Mouse (Mus musculus) neural tube, embryonic 15.5 days (tissue): Measurements from ENCODE around the gene Zswim5. TPM values are rescaled to one million over a fixed set of nuclear protein-coding genes. Genes with fewer than 3 reads are reported as not detected.

Experiments
- ATAC-seq: fragments of 200-750 bp; cut with Nextera tagmentation; 2 replicates; pipeline ENCODE4 v1.8.0; 2017; ENCODE audit warnings: mild to moderate bottlenecking, moderate TSS enrichment, moderate library complexity; ENCODE audit not compliant: low FRiP score
- H3K27ac ChIP-seq: fragments of 300-500 bp; sonication (generic); replicated peaks from 2 replicates; pipeline ENCODE4 v1.5.1; 2015; ENCODE audit warnings: mild to moderate bottlenecking, inconsistent platforms
- H3K27me3 ChIP-seq: fragments of 300-500 bp; sonication (generic); replicated peaks from 2 replicates; pipeline ENCODE4 v1.6.1; 2015; ENCODE audit warnings: inconsistent platforms
- H3K36me3 ChIP-seq: fragments of 300-500 bp; sonication (generic); 2 replicates; pipeline ENCODE4 v1.6.1; 2015; ENCODE audit warnings: inconsistent platforms
- H3K4me1 ChIP-seq: fragments of 300-500 bp; sonication (generic); 2 replicates; pipeline ENCODE4 v1.6.1; 2015; ENCODE audit warnings: inconsistent platforms
- H3K4me2 ChIP-seq: fragments of 300-500 bp; sonication (generic); 2 replicates; pipeline ENCODE4 v1.6.1; 2015; ENCODE audit warnings: inconsistent platforms, mild to moderate bottlenecking, moderate library complexity
- H3K4me3 ChIP-seq: fragments of 300-500 bp; sonication (generic); replicated peaks from 2 replicates; pipeline ENCODE4 v1.5.1; 2015; ENCODE audit warnings: mild to moderate bottlenecking, inconsistent platforms
- H3K9ac ChIP-seq: fragments of 300-500 bp; sonication (generic); replicated peaks from 2 replicates; pipeline ENCODE4 v1.6.1; 2015; ENCODE audit warnings: mild to moderate bottlenecking, inconsistent platforms
- H3K9me3 ChIP-seq: fragments of 300-500 bp; sonication (generic); replicated peaks from 2 replicates; pipeline ENCODE4 v1.6.1; 2016; ENCODE audit warnings: inconsistent platforms
- WGBS: fragments of 180-500 bp; shearing (Covaris S2); methylation state at CpG from one replicate; pipeline ENCODE4 v1.1.7; 2015; ENCODE audit warnings: mixed read lengths; 5-methylcytosine and 5-hydroxymethylcytosine counted together
- polyA plus RNA-seq: library from polyadenylated mRNA; unstranded; fragments of >200 nt; fragmentation: Nextera tagmentation; extraction: Ambion mirVana; gene quantifications from 2 replicates; pipeline ENCODE4 v1.2.1, GENCODE M21; 2015

Gene Zswim5
- polyA plus RNA-seq, 1 experiment from 2014 or later = 4.4 TPM

DNA sequence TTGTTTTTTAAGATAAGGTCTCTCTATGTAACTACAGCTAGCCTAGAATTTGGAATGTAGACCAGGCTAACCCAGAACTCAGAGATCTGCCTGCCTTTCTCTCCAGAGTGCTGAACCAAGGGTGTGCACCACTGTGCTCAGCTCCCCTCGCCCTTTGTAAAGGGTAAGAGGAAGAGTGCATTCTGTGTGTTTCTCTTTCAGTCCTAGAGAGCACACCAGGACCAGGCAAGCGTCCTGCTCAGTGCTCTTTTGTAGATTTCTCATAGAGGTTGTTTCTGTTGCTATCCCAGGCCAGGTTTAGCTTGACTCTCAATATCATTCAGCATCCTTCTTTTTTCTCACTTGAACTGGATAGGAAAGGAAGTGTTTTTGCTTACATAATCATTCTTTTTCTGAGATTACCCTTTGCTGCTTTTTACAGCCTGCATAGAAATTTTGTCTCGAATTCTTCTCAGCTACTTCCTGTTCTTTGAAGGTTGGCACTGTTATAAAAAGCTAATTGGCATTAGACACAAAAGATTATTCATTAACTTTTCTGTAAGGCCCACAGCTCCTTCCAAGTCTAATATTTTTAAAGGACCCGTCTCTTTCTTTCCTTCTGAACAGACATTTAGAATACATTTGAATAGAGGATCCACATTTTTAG lies 51.0 kb downstream of the Zswim5 start:
- no peak for ATAC-seq
- Histone ChIP-seq H3K27ac (no peak overlapping the region), H3K4me2 (no peak overlapping the region), H3K4me3 (no peak overlapping the region), H3K9ac (no peak overlapping the region), H3K36me3 (no peaks in the 10 kb centered on the region), H3K27me3 (no peaks in the 10 kb centered on the region), H3K4me1 (no peaks in the 10 kb centered on the region), H3K9me3 (no peaks in the 10 kb centered on the region)
- WGBS = 51% methylated on average over 4 of the region's 4 CpGs

DNA sequence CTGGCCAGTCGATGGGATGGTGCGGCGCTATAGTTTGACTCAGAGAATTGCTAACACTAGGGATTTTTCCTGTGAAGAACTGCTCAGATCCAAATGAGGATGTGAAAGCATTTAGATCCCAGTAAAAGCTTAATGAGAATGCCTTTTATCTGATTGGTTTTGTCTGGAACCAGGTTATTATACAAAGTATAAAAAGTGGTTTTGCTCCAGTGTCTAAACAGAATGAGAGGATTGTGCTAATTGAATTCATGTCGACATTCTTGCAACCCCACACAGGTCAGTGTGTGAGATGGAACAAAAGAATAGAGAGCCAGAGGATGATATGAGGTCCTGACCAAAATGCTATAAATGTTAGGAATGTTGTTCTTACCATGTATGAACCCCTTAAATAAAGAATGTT lies 62.4 kb downstream of the Zswim5 start:
- Histone ChIP-seq H3K4me1 (peaks cover 14% of the 10 kb centered on the region), H3K4me2 (no peak overlapping the region), H3K27ac (no peak overlapping the region), H3K9ac (no peak overlapping the region), H3K9me3 (no peaks in the 10 kb centered on the region), H3K4me3 (no peak overlapping the region), H3K36me3 (no peaks in the 10 kb centered on the region), H3K27me3 (no peaks in the 10 kb centered on the region)
- WGBS = 74% methylated on average over 4 of the region's 4 CpGs
- ATAC-seq = no peak

DNA sequence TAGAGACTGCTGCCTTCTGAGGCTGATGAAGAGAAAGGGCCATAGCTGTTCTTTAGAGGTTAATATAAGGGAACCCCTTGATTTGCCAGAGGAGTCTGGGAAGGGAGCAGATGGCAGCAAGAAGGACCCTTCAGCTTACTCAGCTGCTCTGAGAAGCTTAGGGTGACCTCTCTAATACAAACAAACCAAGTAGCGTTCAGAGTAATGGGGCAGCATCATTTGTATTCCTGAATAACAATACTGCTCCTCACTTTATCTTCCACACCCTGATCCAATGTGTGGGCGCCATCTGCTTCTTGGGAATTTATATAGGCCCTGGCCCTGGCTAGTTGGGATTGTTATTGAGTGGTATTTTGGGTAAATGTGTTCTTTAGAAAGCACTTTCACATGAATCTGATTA lies 65.5 kb downstream of the Zswim5 start:
- no peak overlapping the region for H3K4me2 ChIP-seq
- H3K9me3 ChIP-seq = no peaks in the 10 kb centered on the region
- no peaks in the 10 kb centered on the region for H3K36me3 ChIP-seq
- H3K4me3 ChIP-seq = no peak overlapping the region
- WGBS = 31% methylated on average over 2 of the region's 2 CpGs
- H3K27ac ChIP-seq = no peak overlapping the region
- H3K27me3 ChIP-seq = no peaks in the 10 kb centered on the region
- peaks cover 14% of the 10 kb centered on the region for H3K4me1 ChIP-seq
- ATAC-seq = no peak
- no peak overlapping the region for H3K9ac ChIP-seq

DNA sequence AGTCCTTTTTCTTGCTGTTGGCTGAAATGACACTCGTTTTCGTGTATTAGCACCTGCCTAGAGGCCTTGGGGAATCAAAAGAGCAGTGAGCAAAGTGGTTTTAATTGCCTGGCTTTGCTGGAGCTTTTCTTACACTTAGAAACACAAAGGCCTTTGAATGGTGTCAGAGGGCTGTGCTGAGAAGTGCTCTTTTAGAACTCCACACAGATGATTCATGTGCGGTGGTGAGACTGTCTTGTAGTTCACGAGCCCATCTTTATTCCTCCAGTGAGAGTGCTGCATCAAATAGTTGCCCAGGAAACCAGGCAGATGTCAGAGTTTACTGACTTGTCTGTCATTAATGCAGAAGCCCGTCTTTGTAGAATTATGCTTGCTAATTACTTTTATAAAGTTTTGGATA lies 66.9 kb downstream of the Zswim5 start:
- WGBS = 10% methylated on average over 5 of the region's 5 CpGs
- Histone ChIP-seq H3K4me3 (no peak overlapping the region), H3K4me2 (no peak overlapping the region), H3K36me3 (no peaks in the 10 kb centered on the region), H3K9ac (no peak overlapping the region), H3K27ac (0 out of 2 replicates have a peak overlapping the region, but pooled peaks have one; percentile 11), H3K27me3 (no peaks in the 10 kb centered on the region), H3K9me3 (no peaks in the 10 kb centered on the region), H3K4me1 (peaks cover 14% of the 10 kb centered on the region)
- ATAC-seq = no peak

DNA sequence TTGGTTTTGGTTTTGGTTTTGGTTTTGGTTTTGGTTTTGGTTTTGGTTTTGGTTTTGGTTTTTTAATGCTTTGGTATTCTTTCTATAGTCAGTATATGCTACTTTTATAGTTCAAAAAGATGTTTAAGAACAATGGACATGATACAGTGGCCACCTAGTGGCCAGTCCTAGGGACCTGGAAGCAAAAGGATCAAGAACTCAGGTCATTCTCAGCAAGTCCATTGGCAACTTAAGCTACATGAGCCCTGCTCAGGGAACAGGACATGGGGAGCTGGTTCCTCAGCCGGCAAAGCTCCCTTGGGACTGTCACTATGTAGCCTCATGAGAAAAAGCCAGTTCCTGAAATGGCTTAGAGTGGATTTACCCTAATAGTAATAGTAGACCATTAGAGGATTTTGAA lies 74.5 kb downstream of the Zswim5 start:
- no peak overlapping the region for H3K4me3 ChIP-seq
- H3K27me3 ChIP-seq = no peaks in the 10 kb centered on the region
- no peak overlapping the region for H3K9ac ChIP-seq
- no peak for ATAC-seq
- H3K27ac ChIP-seq = no peak overlapping the region
- H3K9me3 ChIP-seq = no peaks in the 10 kb centered on the region
- H3K4me2 ChIP-seq = no peak overlapping the region
- WGBS = 44% methylated on average over 1 of the region's 1 CpGs
- H3K4me1 ChIP-seq = no peaks in the 10 kb centered on the region
- H3K36me3 ChIP-seq = no peaks in the 10 kb centered on the region

DNA sequence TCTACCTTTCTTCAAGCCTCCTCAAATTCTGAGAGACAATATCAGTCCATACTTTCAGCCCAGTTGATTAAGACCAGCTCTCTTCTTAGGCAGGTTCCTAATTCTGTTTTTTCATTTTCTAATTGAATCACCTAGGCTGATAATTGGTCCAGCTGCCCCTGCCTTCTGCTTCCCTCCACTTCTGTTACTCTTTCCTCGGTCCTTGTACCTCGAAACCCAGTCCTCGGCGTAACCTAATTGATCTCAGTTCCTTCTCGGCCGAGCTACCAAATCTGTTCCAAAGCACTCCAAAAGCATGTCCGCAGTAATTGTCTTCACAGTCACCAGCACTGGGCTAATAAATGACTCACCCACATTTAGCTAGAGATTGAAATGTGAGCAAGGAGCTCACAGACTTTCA lies 77.8 kb downstream of the Zswim5 start:
- Histone ChIP-seq H3K9me3 (no peaks in the 10 kb centered on the region), H3K4me1 (no peaks in the 10 kb centered on the region), H3K27me3 (no peaks in the 10 kb centered on the region), H3K9ac (no peak overlapping the region), H3K4me3 (no peak overlapping the region), H3K27ac (no peak overlapping the region), H3K36me3 (no peaks in the 10 kb centered on the region), H3K4me2 (no peak overlapping the region)
- no peak for ATAC-seq
- WGBS = 93% methylated on average over 7 of the region's 7 CpGs

DNA sequence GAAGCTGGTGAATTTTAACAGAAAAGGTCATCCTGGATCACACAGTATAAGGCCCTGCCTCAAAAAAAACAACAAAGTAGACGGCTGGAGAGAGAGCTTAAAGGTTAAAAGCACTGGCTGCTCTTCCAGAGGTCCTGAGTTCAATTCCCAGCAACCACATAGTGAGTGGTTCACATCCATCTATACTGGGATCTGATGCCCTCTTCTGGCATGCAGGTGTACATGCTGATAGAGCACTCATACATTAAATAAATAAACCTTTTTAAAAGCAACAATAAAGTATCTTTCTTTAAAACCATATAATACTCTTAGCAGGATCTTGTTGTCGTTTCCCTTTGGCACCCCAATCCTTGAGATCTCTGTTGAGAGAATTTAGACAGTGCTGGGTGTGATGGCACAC lies 99.3 kb downstream of the Zswim5 start:
- no peaks in the 10 kb centered on the region for H3K27me3 ChIP-seq
- H3K9ac ChIP-seq = no peak overlapping the region
- H3K27ac ChIP-seq = no peak overlapping the region
- no peaks in the 10 kb centered on the region for H3K4me1 ChIP-seq
- H3K36me3 ChIP-seq = peaks cover 56% of the 10 kb centered on the region
- H3K4me2 ChIP-seq = no peak overlapping the region
- 79% methylated on average over 2 of the region's 2 CpGs for WGBS
- no peaks in the 10 kb centered on the region for H3K9me3 ChIP-seq
- H3K4me3 ChIP-seq = no peak overlapping the region
- ATAC-seq = no peak

DNA sequence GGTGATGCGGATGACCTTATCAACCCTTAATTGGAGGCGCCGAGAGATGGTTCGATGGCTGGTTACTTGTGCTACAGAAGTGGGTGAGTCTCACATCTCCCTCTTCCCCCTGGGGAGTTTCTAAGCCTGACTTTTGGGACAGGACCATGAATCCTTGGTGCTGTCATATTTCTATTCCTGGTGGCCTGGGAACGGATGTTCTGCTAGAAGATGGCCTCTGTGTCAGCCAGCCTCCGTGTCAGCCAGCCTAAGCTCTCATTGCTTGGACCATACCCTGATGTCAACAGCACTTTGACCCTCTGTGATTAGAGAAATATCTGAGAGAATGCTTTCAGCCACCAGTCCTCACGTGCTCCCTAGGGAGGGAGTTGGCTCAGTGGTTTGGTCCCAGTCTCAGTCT lies 108.5 kb downstream of the Zswim5 start:
- no peak for ATAC-seq
- no peaks in the 10 kb centered on the region for H3K4me1 ChIP-seq
- H3K4me2 ChIP-seq = no peak overlapping the region
- 96% methylated on average over 7 of the region's 7 CpGs for WGBS
- H3K27me3 ChIP-seq = no peaks in the 10 kb centered on the region
- H3K4me3 ChIP-seq = no peak overlapping the region
- H3K27ac ChIP-seq = no peak overlapping the region
- peaks cover 70% of the 10 kb centered on the region for H3K36me3 ChIP-seq
- H3K9ac ChIP-seq = no peak overlapping the region
- no peaks in the 10 kb centered on the region for H3K9me3 ChIP-seq

DNA sequence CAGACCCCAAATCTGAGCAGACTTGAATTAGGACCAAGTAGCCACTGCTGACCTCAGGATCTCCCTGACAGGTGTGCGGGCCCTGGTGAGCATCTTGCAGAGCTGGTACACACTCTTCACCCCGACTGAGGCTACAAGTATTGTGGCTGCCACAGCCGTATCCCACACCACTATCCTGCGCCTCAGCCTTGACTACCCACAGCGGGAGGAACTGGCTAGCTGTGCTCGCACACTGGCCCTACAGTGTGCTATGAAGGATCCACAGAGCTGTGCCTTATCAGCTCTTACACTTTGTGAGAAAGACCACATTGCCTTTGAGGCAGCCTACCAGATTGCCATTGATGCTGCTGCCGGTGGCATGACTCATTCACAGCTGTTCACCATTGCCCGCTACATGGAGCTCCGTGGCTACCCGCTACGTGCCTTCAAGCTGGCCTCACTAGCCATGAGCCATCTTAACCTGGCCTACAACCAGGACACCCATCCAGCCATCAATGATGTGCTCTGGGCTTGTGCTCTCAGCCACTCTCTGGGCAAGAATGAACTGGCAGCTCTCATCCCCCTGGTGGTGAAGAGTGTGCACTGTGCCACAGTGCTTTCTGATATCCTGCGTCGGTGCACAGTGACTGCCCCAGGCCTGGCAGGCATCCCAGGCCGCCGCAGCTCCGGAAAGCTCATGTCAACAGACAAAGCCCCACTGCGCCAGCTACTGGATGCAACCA lies 109.4 kb downstream of the Zswim5 start:
- Histone ChIP-seq H3K4me2 (no peak overlapping the region), H3K9ac (no peak overlapping the region), H3K4me1 (0 out of 2 replicates have a peak, but pooled peaks cover 3% of the 10 kb centered on the region), H3K36me3 (peaks cover 62% of the 10 kb centered on the region), H3K4me3 (no peak overlapping the region), H3K27ac (no peak overlapping the region), H3K9me3 (no peaks in the 10 kb centered on the region), H3K27me3 (no peaks in the 10 kb centered on the region)
- peak; percentile 43 for ATAC-seq
- 62% methylated on average over 17 of the region's 17 CpGs for WGBS

DNA sequence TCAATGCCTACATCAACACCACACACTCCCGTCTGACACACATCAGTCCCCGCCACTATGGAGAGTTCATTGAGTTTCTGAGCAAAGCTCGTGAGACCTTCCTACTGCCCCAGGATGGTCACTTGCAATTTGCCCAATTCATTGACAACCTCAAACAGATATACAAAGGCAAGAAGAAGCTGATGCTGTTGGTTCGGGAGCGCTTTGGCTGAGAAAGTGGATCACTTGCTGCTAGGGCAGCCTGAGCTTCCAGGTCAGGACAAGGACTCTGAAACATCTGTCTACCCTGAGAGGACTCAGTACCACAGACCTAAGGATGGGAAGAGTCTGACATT lies 109.9 kb downstream of the Zswim5 start:
- Histone ChIP-seq H3K36me3 (peaks cover 57% of the 10 kb centered on the region), H3K4me3 (no peak overlapping the region), H3K4me1 (0 out of 2 replicates have a peak, but pooled peaks cover 3% of the 10 kb centered on the region), H3K4me2 (no peak overlapping the region), H3K9me3 (no peaks in the 10 kb centered on the region), H3K27me3 (no peaks in the 10 kb centered on the region), H3K27ac (no peak overlapping the region), H3K9ac (no peak overlapping the region)
- WGBS = 72% methylated on average over 5 of the region's 5 CpGs
- no peak for ATAC-seq

DNA sequence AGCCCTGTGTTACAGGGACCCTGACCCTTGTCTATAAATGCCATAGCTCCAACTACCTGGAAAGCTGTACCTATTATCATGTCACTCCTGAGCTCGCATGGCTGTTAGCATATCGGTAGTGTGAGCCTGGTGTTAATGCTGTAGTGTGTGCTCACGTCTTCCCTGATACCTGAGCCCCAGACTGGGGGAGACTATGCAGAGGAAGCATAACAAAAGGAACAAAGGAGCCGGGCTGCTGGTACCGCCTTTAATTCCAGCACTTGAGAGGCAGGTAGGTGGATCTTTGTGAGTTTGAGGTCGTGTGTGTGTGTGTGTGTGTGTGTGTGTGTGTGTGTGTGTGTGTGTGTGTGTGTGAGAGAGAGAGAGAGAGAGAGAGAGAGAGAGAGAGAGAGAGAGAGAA lies 112.6 kb downstream of the Zswim5 start:
- no peaks in the 10 kb centered on the region for H3K27me3 ChIP-seq
- H3K9ac ChIP-seq = no peak overlapping the region
- no peak for ATAC-seq
- H3K27ac ChIP-seq = no peak overlapping the region
- H3K9me3 ChIP-seq = no peaks in the 10 kb centered on the region
- H3K36me3 ChIP-seq = peaks cover 51% of the 10 kb centered on the region
- WGBS = 68% methylated on average over 6 of the region's 6 CpGs
- peaks cover 17% of the 10 kb centered on the region for H3K4me1 ChIP-seq
- no peak overlapping the region for H3K4me2 ChIP-seq
- no peak overlapping the region for H3K4me3 ChIP-seq

DNA sequence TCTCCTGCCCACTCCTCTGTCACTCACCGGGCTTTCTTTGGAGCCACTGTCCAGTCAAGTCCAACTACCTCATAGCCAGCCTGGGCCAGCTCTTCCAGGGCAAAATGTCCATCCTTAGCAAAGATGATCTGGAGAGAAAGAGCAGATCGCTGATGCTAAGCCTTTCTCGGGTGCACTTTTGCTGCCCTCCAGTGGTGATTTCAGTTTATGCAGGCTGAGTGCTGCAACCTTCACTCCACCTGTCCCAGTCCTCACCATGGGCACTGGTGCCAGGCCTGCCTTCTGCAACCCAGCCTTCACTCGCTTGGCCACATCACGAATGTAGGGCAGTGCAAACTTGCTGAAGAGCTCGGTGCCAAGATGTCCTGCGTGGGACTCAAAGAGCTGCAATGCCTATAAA lies 114.2 kb downstream of the Zswim5 start:
- H3K4me2 ChIP-seq = no peak overlapping the region
- no peak overlapping the region for H3K27ac ChIP-seq
- H3K36me3 ChIP-seq = peaks cover 38% of the 10 kb centered on the region
- H3K27me3 ChIP-seq = no peaks in the 10 kb centered on the region
- peaks cover 28% of the 10 kb centered on the region for H3K4me1 ChIP-seq
- H3K9ac ChIP-seq = no peak overlapping the region
- no peak for ATAC-seq
- 20% methylated on average over 7 of the region's 7 CpGs for WGBS
- no peak overlapping the region for H3K4me3 ChIP-seq
- no peaks in the 10 kb centered on the region for H3K9me3 ChIP-seq
